Mouse (Mus musculus): ENCODE results near the gene Pus7. TPM values are rescaled to one million over a fixed set of nuclear protein-coding genes. Genes with fewer than 3 reads are reported as not detected.
"Not testable (repeated sequence)": the region's sequence is repeated elsewhere in the genome, so short reads cannot be mapped to it uniquely, and the experiment has no call there.

Pus7 gene
- total RNA-seq, 2 experiments from 2014 or later = 16.3 to 17.3 TPM

DNA sequence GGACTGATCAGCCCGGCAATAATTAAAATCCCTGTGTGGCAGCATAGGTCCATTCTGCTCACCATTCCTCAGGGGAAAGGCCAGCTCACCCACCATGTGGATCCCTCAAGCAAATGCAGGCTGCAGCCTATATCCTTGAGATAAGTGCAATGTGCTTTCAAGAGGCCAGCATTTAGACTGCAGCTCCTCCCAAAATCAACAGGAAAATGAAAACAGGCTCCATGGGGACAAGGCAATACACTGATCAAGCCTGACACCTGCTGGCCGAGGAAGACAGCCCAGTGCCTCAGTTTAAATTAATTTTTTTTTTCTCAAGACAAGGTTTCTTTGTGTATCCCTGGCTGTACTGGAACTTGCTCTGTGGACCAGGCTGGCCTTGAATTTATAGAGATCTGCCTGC is 24.9 kb downstream of the Pus7 start:
- DNase-seq (ENCODE audit: low spot score in 2 of 2) = peak in 1 of 2 experiments; percentile 56

DNA sequence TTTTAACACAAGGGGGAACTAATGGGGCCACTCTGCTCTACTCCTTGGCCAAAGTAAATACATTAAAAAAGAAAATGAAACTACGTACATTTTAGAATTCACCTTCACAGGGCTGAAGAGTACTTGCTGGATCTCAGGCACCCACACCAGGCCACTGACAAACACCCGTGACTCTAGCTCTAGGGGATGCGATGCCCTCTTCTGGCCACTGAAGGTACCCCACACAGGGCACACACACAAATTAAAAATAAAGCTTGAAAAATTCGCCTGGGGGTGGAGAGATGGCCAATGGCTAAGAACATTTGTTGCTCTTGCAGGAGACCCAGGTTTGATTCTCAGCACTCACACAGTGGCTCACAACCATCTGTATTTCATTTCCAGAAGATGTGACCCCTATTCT is 27.1 kb downstream of the Pus7 start:
- no peak for DNase-seq (ENCODE audit: low spot score in 2 of 2)

DNA sequence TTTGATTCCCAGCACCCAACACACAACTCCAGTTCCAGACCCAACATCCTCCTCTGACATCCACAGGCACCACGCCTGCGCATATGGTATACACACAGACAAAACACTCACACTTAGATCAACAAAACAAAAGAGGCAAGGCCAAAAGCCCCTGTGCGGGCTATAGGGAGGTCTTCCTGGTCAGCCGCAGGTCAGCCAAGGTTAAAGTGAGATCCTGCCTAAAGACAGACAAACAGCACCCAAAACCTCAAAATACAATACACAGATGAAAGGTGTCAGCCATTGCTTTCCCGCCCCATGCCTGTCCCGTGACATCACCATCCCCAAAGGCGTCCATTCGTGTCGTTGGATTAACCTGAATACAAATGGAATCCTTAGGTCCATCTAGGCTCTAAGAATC is 27.9 kb downstream of the Pus7 start:
- DNase-seq (ENCODE audit: low spot score in 2 of 2) = no peak

DNA sequence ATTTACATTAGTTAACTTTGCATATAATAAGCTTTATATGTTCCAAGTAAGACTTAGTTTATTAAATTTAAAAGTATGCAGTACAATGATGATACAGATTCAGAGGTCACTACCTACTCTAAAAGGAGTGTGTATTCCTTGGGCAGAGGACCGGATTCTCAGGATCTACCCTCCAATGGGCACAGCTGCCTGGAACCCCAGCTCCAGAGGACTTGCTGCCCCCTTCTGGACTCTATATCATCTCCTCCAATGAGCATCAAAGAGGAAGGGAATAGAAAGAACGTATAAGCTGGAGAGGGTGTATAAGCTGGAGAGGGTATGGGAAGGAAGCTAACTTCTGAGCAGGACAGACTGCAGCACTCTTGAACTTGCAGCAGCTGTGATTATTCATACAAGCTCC is 33.6 kb downstream of the Pus7 start:
- DNase-seq (ENCODE audit: low spot score in 2 of 2) = no peak

DNA sequence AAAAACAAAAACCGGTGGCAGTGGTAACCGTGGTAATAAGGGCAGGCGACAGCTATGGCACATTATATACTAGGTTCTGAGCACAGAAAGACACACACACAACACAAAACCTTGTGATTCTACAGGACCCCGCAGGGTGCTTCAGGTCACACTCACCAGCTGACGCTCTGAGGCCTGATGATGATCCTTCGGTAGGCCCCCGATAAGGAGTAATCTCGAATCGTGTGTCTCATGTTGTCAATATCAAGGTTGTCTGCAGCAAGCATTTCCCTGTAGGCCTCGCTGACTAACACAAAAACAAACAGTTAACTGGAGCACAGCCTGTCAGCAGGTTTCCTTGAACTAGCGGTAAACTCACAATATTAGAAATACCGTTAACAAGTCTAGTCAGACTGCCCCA is 40.2 kb downstream of the Pus7 start:
- DNase-seq (ENCODE audit: low spot score in 2 of 2) = no peak

DNA sequence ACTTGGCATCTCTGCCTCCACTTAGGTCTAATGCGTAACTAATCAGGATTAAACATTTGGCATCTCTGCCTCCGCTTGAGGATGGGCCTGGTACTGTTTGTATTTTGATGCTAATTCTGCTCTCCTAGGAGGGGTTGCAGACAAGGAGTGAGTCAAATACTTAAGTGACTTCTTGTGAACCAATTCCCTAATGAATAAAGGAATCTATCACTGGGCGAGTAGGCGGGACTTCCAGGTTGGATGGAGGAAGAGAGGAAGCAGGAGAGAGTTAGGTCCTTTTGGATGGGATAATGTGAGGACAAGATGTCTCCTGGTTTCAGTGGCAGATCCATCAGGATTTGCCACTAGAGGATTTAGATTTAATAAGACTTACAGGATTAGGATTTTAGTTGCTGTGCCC is 46.4 kb downstream of the Pus7 start:
- no peak for DNase-seq (ENCODE audit: low spot score in 2 of 2)

DNA sequence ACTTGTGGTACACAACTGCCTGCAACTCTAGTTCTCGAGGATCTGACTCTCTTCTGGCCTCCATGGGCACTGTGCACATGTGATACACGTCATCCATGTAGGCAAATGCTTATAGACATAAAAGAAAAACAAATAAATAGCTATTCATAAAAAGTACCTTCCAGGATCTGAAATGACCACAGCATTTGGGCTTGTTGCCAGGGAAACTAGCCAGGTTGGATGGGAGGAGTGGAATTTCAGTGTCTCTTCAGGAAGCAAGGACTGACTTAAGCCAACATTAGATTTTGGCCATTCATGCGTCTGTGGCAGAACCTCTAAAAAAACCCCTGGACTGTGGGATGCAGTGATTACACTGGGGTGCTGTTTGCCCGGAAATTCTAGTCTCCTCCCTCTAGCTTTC is 47.1 kb downstream of the Pus7 start:
- DNase-seq (ENCODE audit: low spot score in 2 of 2) = no peak

DNA sequence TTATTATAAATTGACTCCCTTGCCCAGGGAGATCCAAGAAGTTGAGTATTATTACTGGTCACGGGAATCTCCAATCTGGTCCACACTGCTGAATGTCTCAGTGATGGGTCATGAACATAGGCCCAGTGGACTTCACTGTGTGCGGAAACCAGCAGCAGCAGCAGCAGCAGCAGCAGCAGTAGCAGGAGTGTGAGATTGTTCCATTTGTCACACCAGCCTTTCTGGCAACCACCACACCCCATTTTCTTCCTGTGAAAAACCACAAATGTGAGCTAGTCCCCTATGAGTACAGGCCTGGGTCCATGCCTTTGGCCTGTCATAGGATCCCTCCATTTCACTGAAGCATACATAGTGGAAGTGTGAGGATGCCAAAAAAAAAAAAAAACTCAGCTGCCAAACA is 61.6 kb downstream of the Pus7 start:
- DNase-seq (ENCODE audit: low spot score in 2 of 2) = no peak

DNA sequence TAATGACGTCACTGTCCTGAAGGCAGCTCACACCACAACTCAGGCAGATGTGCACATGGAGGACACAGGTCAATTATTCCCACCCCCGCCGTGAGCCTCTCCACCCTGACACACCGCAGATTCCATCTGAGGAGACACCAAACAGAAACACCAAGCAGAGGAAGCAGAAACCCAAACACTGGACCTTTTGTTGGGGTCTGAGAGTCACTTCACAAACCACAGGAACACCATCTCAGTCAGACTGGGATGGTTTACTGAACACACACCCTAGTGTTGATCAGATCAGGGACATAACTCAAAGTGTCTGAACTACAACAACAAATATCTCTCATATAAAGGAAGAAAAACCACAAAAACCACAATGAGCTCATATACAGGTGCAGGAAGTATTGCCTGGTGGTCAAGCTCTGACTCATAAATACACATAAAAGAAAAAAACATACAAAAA is 64.6 kb downstream of the Pus7 start:
- DNase-seq (ENCODE audit: low spot score in 2 of 2) = no peak

DNA sequence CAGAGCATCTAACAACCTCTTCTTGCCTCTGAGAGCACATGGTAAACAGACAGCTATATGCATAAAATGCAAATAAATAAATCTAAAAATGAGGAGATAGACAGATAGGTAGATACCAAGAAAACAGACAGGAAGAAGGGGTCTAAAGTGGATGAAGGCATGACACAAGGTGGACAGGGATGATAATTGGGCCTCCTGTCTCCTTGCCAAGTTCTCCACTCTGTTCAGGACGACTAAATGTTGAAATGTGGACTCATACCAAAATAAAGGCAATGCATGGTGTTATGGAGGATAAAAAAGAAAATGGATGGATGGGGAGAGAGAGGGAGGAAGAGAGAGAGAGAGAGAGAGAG is 65.4 kb downstream of the Pus7 start:
- DNase-seq (ENCODE audit: low spot score in 2 of 2) = no peak

DNA sequence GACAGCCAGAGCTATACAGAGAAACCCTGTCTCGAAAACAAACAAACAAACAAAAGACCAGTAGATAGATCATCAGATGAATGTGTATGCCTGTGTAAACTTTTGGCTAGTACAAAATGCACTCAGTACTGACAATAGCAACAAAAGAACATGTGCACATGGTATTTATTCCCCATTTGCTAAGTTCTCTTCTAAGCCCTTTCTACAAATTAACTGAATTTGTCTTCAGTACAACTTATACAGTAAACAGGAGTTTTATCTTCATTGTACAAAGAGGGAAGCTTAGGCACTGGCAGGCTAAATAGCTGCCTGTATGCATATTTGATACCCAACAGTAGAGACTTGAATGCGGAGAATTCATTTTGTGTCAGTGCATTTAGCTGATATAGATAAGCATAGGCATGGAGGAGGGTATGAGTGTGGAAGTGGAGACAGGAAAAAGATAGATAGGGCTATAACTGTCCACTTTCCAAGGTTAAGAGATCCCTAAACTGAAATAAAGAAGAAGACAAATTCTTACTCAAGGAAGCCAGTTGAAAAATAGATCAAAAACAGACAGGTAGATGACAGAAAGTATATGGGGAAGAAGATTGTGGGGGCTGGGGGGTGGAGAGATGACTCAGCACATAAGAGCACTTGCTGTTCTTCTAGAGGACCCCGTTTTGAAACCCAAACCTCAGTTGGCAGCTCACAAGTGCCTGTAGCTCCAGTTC is 65.9 kb downstream of the Pus7 start:
- DNase-seq (ENCODE audit: low spot score in 2 of 2) = no peak

DNA sequence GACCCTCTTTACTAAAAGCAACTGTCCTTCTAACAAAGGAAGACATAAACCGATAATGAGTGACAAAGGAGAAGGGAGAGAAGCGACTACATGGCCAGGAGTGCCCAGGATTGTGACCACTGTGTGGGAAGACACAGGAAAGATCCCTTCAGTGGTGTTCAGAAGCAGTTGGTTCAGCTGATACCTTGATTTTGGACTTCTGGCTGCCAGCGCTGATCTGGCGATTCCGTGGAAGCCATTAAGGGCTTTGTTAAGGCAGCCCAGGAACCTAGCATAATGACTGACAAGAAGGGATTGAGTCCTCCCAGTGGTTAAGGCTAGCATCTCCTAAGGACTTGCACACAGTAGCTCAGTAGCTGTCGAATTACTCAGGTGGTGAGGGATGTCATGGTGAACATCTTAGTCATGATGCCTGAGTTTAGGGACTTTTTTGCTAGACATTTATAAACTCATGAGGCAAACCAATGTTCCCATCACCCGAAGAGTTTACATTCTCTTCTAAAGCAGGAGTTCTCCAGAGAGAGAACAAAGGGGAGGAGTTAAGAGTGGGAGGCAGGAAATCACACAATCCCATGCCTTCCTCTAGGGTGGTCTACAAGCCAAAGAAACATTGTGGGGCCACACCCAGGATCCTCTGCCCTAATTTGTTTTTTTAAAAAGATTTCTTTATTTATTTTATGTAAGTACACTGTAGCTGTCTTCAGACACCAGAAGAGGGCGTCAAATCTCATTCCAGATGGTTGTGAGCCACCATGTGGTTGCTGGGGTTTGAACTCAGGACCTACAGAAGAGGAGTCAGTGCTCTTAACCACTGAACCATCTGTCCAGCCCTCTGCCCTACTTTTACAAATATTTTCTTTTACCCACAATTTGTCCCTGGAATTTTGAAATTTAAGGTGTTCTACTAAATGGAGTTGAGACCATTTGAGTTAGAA is 69.8 kb downstream of the Pus7 start:
- no peak for DNase-seq (ENCODE audit: low spot score in 2 of 2)

DNA sequence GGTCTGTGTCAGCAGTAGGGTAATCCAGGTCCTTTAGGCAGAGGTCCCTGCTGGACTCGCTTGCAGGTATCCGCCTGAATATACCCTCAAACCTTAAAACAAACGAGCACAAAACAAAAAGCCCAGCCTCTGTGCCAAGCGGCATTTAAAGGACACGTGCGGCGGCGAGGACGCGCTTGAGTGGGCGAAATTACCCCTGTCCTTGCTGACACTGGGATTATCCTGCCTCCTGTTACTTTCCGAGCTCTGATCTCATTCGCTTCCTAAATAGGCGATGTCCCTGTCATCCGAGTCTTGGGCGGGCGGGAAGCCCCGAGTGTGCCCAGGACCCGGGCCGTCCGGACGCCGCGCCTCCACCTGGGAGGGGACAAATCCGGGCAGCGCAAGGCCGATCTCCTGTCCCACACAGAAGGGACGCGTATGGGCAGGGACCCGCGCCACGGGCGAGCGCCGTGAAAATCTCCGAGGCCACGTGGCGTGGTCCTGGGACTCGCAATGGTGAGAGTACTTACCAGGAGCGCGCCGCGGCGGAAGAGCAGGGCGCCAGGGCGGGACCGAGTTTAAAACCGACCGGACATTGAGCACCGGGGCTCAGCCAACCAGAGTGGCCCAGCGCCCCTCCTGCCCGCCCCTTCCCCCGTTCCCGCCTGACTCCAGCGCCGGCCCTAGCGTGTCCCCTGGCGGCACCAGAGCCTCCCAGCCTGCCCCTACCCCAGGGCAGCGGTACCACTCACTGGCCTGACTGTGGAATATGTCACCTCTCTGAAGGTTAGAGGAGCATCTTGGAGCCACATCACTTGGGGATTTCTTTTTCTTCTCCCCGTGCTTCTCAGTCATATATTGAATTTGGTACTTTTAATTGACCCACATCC is 71.1 kb downstream of the Pus7 start:
- peak; percentile 27 to 57 for DNase-seq (ENCODE audit: low spot score in 2 of 2)

DNA sequence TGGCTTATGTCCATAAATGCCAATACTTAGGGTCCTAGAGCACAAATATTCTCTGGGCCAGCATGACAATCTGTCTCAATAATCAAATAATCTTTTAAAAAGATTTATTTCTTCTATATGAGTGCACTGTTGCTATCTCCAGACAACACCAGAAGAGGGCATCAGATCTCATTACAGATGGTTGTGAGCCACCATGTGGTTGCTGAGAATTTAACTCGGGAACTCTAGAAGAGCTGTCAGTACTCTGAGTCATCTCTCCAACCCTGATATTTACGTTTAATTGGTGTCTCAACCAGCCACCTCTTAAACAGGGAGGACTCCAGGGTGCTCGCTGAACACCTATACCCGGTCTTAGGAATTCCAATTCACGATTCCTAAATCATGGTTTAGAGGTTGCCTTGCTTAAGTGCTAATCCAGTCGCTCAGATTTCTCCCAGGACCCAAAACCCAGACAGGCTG is 71.8 kb downstream of the Pus7 start:
- peak in 1 of 2 experiments; percentile 68 for DNase-seq (ENCODE audit: low spot score in 2 of 2)

DNA sequence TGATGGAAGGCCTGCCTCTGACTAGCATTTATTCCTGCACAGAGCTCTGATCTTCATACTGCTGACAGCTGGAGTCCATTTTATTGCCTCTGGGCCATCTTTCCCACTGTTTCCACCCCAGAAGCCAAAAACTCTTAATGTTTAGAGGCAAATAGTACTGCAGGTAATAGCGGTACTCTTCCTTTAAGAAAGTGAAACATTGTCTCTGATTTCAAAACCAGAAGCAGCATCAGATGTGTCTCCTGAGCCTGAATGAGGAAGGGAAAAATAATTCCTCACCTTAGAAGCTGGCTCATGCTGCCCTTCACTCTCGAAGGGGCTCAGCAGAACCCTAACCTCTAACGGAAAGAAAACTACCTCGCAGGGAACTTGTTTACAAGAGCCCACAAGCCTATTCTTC is 72.3 kb downstream of the Pus7 start:
- DNase-seq (ENCODE audit: low spot score in 2 of 2) = no peak

DNA sequence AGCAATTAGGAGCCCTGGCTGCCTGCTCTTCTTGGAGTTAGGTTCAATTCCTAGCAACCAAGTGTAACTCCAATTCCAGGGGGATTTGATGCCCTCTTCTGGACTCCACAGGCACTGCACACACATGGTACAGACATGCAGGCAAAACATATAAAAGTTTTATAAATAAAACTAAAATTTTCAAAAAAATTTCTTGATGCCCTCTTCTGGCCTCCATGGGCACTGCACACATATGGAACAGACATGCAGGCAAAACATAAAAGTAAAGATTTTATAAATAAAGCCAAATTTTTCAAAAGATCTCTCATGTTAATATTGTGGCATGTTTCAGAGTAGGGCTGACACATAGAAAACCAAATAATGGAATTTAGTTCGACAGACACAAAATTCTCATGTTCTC is 73.8 kb downstream of the Pus7 start:
- no peak for DNase-seq (ENCODE audit: low spot score in 2 of 2)

DNA sequence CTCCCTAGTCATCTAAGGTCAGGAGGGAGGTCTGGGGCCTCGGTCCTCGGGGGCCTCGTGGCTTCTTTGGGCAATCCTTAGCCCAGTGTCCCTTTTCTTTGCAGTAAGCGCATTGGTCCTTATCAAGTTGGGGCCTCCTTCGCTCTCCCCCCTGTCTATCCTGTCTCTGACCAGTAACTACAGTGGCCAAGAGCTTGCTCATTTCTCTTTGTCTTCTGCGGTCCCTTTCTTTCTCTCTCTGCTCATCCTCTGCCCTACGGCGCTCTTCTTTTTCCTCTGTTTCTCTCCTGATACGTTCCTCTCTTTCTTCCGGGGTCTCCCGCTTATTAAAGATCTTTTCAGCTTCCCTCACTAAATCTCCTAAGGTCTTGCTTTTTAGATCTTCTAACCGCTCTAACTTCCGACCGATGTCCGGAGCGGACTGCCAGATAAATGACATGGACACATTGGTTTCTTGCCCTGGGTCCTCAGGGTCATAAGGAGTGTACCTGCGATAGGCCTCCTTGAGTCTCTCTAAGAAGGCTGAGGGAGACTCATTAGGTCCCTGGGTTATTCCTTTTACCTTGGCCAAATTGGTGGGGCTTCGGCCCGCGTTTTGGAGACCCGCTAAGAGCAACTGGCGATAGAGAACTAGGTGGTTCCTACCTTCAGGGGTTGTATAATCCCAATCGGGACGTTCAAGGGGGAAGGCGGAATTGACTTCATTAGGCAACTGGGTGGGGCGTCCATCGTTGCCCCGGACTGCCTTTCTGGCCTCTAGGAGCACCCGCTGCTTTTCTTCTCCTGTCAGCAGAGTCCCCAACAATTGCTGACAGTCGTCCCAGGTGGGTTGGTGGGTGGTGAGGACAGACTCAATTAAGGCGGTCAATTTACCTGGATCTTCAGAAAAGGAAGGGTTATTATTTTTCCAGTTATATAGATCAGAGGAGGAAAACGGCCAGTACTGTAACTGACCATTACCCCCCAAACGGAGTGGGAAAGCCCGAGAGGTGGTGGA is 76.6 kb downstream of the Pus7 start:
- not testable (repeated sequence) for DNase-seq (ENCODE audit: low spot score in 2 of 2)

DNA sequence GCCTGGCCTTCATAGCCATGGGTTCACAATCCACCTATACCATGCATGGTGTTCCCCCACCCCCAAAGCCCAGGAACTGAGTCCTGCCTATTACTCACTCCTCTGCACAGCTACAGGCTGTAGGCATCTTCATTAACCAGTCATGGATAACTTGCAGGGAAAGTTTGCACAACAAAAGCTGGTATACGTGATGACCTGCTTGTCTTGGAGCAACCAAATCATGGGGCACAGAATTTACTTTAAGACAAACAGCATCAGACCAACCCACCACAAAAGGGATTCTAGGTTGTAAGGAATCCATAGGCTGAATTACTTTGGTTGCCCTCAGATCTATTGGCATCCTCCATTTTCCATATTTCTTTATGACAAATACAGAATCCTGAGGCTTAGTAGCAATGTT is 86.1 kb downstream of the Pus7 start:
- no peak for DNase-seq (ENCODE audit: low spot score in 2 of 2)

Measured in layer of hippocampus, adult 18-20 months (tissue).